Mouse (Mus musculus) urinary bladder, postnatal 0 days (tissue): ENCODE measurements around the gene Hectd3. TPM values are rescaled to one million over a fixed set of nuclear protein-coding genes. Genes with fewer than 3 reads are reported as not detected.

Experiments
- polyA plus RNA-seq: library from polyadenylated mRNA; unstranded; fragments of >200 nt; fragmentation: Nextera tagmentation; extraction: Ambion mirVana; gene quantifications from 2 replicates; pipeline ENCODE4 v1.2.1, GENCODE M21; 2015

Hectd3 gene
- 5.9 and 6.5 TPM in 2 replicates for polyA plus RNA-seq

DNA sequence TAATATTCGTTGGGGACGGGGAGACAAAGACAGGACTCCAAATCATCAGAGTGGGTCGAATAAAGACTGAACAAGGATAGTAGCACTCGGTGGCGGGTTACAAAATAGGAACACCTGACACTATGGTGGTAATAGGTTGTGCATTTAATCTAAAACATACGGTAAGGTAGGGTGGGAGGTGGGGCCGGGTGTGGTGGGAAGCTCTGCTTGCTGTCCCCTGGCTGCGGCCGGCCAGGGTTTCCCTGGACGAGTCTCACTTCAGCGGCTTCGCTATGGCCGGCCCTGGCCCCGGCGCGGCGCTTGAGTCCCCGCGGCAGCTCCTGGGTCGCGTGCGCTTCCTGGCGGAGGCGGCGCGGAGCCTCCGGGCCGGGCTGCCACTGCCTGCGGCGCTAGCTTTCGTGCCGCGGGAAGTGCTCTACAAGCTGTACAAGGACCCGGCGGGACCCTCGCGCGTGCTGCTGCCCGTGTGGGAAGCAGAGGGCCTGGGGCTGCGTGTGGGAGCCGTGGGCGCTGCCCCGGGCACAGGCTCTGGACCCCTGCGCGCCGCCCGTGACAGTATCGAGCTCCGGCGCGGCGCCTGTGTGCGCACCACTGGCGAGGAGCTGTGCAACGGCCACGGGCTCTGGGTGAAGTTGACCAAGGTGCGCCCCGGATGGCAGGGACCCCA is at the start of gene Hectd3:
Gene Hectd3 (plus strand): TSS at position 187 of the 667 bp plus-strand sequence.

DNA sequence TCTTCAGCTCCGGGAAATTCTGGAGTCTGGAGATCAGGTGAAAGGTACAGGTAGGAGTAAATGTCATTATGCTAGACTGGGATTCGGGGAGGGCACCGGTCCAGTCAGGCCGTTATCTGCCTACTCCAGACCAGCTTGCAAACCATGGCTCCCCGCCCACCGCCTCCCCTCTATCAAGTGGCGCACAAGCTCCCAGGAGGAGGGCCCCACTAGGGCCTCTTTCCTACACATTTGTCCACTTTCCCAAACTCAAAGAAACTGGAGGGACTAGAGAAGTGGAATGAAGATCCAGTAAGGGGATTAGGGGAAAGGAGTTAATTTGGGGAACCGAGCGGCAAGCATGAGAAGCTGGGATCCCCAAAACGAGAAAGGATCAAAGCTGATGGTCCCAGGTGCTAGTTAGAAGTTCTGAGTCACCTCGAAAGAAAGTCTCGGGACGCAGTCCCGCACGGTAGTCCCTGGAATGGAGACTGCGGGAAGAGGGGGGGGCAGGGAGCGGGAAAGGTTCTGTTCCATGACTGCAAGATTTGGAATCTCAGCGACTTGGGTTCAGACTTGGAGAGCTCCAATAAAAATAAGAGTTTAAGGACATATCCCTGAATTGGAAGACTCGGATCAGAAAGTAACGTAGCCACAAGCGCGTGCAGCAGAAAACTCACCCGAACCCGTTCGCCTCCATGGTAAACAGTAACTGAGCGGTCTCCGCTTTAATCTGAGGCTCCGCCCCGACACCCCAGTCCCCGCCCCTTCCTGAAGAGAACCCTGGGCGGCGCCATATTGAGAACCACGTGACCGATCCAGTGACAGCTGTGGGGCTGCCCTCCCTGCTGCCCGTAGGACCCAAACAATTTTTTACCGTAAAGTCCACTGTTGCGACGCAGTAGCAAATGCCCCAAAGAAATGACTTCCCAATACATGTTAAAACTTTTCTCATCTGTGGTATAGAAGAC is 1.2 kb upstream of the Hectd3 start, which contains the start of gene Urod:
Gene Urod (minus strand): TSS at position 742 of the 950 bp plus-strand sequence.

DNA sequence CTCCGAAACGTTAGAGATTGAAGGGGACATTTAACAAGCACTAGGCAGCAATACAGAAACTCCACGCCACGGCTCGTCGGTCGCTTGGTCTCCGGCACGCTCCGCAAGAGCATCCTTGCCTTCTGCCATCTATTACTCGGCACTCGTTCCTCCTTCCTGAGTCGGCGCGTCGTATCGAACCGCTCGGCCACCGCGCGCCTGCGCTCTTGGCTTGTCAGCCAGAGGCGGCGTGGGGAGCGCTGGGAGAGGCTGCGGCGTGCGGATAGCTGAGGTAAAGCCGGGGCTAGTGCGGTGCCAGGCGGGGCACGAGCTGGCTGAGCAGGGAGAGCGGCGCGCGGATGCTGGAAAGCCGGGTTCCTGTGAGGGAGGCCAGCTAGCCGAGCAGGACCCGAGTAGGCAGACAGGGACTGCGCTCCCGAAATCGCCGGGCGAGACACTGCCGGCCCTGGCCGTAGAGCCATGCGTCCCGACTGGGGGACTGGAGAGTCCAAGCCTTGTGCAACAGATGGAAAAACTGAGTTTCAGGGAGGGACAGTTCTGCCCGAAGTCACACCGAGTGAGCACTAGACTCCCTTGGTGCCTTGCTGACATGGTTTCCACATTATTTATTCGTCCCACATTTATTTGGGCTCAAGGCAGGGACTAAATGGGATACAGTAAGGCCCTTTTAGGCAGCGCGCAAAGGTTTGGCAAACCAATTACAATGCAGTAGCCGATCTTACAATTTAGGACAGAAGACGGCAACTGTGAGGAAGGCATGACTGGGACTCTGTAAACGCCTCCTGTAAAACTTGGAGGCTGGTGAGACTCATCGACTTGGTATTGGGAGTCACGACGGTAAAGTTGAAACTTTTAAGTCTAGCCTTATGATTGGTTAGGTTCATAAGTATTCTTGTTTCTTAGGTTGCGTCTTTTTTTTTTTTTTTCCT is 24.4 kb downstream of the Hectd3 start, which contains the start of gene Eif2b3:
Gene Eif2b3 (plus strand): TSS at position 197 of the 929 bp plus-strand sequence.

Other genes with a start within 250 kb of the Hectd3 start
- gene Toe1, start 187.7 kb upstream of the Hectd3 start, polyA plus RNA-seq, result 20.1 and 21.0 TPM in 2 replicates
- gene Mutyh, start 187.6 kb upstream of the Hectd3 start, polyA plus RNA-seq, result 4.0 and 4.3 TPM in 2 replicates
- gene Hpdl, start 173.6 kb upstream of the Hectd3 start, polyA plus RNA-seq, result 0.37 and 0.42 TPM in 2 replicates
- gene Zswim5, start 117.9 kb upstream of the Hectd3 start, polyA plus RNA-seq, result 0.30 and 0.49 TPM in 2 replicates
- gene Urod, start 904 bp upstream of the Hectd3 start, polyA plus RNA-seq, result 54.3 and 54.6 TPM in 2 replicates
- gene Eif2b3, start 24.1 kb downstream of the Hectd3 start, polyA plus RNA-seq, result 33.5 TPM in 2 replicates
- 1.0 and 1.1 TPM in 2 replicates for gene Ptch2, start 100.8 kb downstream of the Hectd3 start, polyA plus RNA-seq
- 4.9 and 5.6 TPM in 2 replicates for gene Btbd19, start 130.4 kb downstream of the Hectd3 start, polyA plus RNA-seq
- gene Tctex1d4, start 131.5 kb downstream of the Hectd3 start, polyA plus RNA-seq, result 0.25 and 0.51 TPM in 2 replicates
- 8.9 and 9.2 TPM in 2 replicates for gene Plk3, start 138.6 kb downstream of the Hectd3 start, polyA plus RNA-seq
- 709 and 740 TPM in 2 replicates for gene Rps8, start 160.9 kb downstream of the Hectd3 start, polyA plus RNA-seq
- gene Kif2c, start 187.3 kb downstream of the Hectd3 start, polyA plus RNA-seq, result 7.8 and 10.4 TPM in 2 replicates